In the genomic region with DNA sequence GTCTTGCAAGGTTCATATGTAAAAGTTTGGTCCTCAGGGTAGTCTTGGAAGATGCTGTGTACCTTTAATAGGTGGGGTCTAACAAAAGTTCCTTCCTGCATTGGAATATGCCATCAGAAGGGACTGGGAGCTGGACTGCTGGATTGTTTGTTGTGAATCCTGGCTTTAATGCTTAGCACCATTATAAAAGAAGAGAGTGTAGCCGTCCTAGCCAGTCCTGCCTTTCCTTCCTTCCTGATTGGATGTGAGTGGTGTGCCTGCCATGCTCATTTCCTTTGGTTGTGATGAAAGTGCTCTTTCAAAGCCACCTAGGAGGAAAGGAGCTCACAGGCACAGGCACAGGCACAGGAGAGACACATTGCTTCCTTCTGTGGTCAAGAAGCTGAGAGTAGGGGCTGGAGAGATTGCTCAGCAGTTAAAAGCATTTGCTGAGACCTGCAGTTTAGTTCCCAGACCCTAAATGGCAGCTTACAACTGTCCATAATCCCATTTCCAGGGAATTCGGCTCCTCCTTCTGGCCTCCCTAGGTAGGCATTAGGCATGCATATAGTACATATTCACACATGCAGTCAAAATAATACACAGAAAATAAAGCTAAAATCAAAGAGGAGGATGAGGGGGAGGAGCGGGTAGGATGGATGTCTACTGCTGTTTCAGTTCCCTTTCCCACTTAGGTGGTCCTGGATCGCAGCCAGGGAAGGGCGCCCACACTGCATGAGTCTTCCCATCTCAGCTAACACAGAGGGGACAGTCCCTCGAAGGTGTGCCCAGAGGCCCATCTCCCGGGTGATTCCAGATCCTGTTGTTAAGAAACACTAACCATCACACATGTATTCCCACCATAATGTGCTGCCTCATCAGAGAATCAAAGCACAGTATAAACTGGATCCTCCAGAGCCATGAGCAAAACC, we compare ENCODE assay signal across 25 mouse cellular contexts. TPM values are rescaled to one million over a fixed set of nuclear protein-coding genes. Genes with fewer than 3 reads are reported as not detected.
DNase-seq lines count a peak whose midpoint lies in the region; ATAC-seq and TF ChIP-seq lines count a peak whose summit lies in the region.
"Had no signal": no experiment of that assay in that cellular context is flagged by ENCODE, and none has a peak within 500 bp of the region (broad histone marks: within the 10 kb centered on the region; RNA-seq: fewer than 3 reads in every experiment).

No protein-coding gene starts in this region.

- H3K9me3 ChIP-seq in lung, embryonic 14.5 days (ENCODE audit: low read depth, low read length): no peaks in the 10 kb centered on the region
- H3K9me3 ChIP-seq: embryonic facial prominence, embryonic 12.5 days; heart, embryonic 10.5 days; hindbrain, embryonic 13.5 days; limb, embryonic 12.5 days; neural tube, embryonic 13.5 days had no signal

- no peak for TF ChIP-seq CTCF in lung, embryonic 14.5 days (IDR thresholded peaks at IDR 0.05; ENCODE audit: low read depth)

- no peak overlapping the region for H3K4me2 ChIP-seq in lung, embryonic 14.5 days
- H3K4me2 ChIP-seq: embryonic facial prominence, embryonic 12.5 days; hindbrain, embryonic 13.5 days; limb, embryonic 12.5 days; liver, embryonic 11.5 days; neural tube, embryonic 13.5 days had no signal

- no peaks in the 10 kb centered on the region for H3K27me3 ChIP-seq in lung, embryonic 14.5 days (ENCODE audit: insufficient read depth, low read length)
- H3K27me3 ChIP-seq: embryonic facial prominence, embryonic 12.5 days; hindbrain, embryonic 13.5 days; limb, embryonic 12.5 days; neural tube, embryonic 13.5 days had no signal

- ATAC-seq in lung, embryonic 14.5 days (ENCODE audit: insufficient read depth): 0 out of 2 replicates have a peak, but pooled peaks have one; percentile 38
- peak; percentile 39 to 42; a peak in 3 of 4 replicates for ATAC-seq in hematopoietic stem cell, adult 5-6 weeks (replicated peaks in 1 of 2; ENCODE audit: insufficient read depth in 1 of 2, low FRiP score in 2 of 2, low TSS enrichment in 1 of 2, low read depth in 1 of 2, poor library complexity in 2 of 2, severe bottlenecking in 2 of 2)
- ATAC-seq: forebrain, postnatal 0 days; liver, postnatal 0 days had no signal

- H3K9ac ChIP-seq in lung, embryonic 14.5 days: no peak overlapping the region
- H3K9ac ChIP-seq: embryonic facial prominence, embryonic 12.5 days; forebrain, postnatal 0 days; hindbrain, embryonic 13.5 days; limb, embryonic 12.5 days; liver, postnatal 0 days; neural tube, embryonic 13.5 days had no signal

- WGBS in lung, embryonic 14.5 days: 71% methylated on average over 7 of the region's 7 CpGs

- H3K36me3 ChIP-seq in lung, embryonic 14.5 days (ENCODE audit: insufficient read depth): no peaks in the 10 kb centered on the region
- H3K36me3 ChIP-seq: hindbrain, embryonic 13.5 days; neural tube, embryonic 13.5 days had no signal

- H3K4me3 ChIP-seq in lung, embryonic 14.5 days (ENCODE audit: low read depth, low read length): no peak overlapping the region
- H3K4me3 ChIP-seq: embryonic facial prominence, embryonic 12.5 days; heart, embryonic 10.5 days; hindbrain, embryonic 13.5 days; limb, embryonic 12.5 days; neural tube, embryonic 13.5 days had no signal

- H3K27ac ChIP-seq in lung, embryonic 14.5 days (ENCODE audit: low read depth): no peak overlapping the region; the same call in 1 of the 2 replicates
- H3K27ac ChIP-seq: embryonic facial prominence, embryonic 12.5 days; heart, embryonic 10.5 days; hindbrain, embryonic 13.5 days; limb, embryonic 12.5 days; macrophage; neural tube, embryonic 13.5 days had no signal

- peak; percentile 90 for DNase-seq in heart, adult 11 months
- no peak for DNase-seq in heart, adult 18-20 months
- no peak for DNase-seq in lung, embryonic 14.5 days
- no peak for DNase-seq in lung, adult 18-20 months
- peak; percentile 41 for DNase-seq in brain, adult 2 months (ENCODE audit: low read depth, low spot score)
- no peak for DNase-seq in ovary, adult 18-20 months (ENCODE audit: low spot score)
- DNase-seq: adrenal gland, postnatal 25 days; cerebellum, adult 11 months; cerebellum, adult 9-11 months; forebrain, postnatal 0 days; heart, postnatal 10 days; kidney, adult 11 months; liver, postnatal 0 days; midbrain, embryonic 14.5 days; right cerebral cortex, adult 18-20 months; right cerebral cortex, postnatal 4 days; thymus, postnatal 14 days had no signal

- no peaks in the 10 kb centered on the region for H3K4me1 ChIP-seq in lung, embryonic 14.5 days (ENCODE audit: insufficient read depth)
- H3K4me1 ChIP-seq: heart, embryonic 10.5 days had no signal

RNA-seq across cellular contexts. Expression of gene Mrps27, which starts 43.6 kb away (rescaled TPM):
- 10 to 100 TPM; 49.5 to 50.0 TPM for total RNA-seq in heart, adult 18-20 months (2021)
- polyA plus RNA-seq in lung, embryonic 14.5 days (2014; fragmentation: Nextera tagmentation; extraction: Ambion mirVana): 60.9 and 63.0 TPM in 2 replicates
- total RNA-seq in hematopoietic stem cell, adult 5-6 weeks (2017): 21.5 and 28.5 TPM in 2 replicates

RNA-seq across cellular contexts. Expression of gene Ptcd2, which starts 43.7 kb away (rescaled TPM):
- 10 to 100 TPM; 55.4 to 60.7 TPM for total RNA-seq in heart, adult 18-20 months (2021)
- 47.3 and 48.8 TPM in 2 replicates for polyA plus RNA-seq in lung, embryonic 14.5 days (2014; fragmentation: Nextera tagmentation; extraction: Ambion mirVana)
- 62.5 and 73.9 TPM in 2 replicates for total RNA-seq in hematopoietic stem cell, adult 5-6 weeks (2017)

Comparison
In these comparisons a context has a peak if more than half of its experiments do, and no peak if none do; other contexts are left out.
1. DNase-seq: peak in heart, adult 11 months (single experiment) and brain, adult 2 months (single experiment); none in heart, adult 18-20 months (0 of 2), lung, embryonic 14.5 days (single experiment), lung, adult 18-20 months (0 of 2) and ovary, adult 18-20 months (single experiment).